Mouse (Mus musculus): Measurements from ENCODE around the gene Acp4. TPM values are rescaled to one million over a fixed set of nuclear protein-coding genes. Genes with fewer than 3 reads are reported as not detected.
A peak's percentile ranks its signal among the peaks of the same experiment; 100 is the strongest.
"Not testable (repeated sequence)": the region's sequence is repeated elsewhere in the genome, so short reads cannot be mapped to it uniquely, and the experiment has no call there.

Gene Acp4
- polyA plus RNA-seq, 1 experiment from 2014 or later, result 0.10 TPM

- Histone ChIP-seq H3K4me3 (no peak overlapping the region), H3K36me3 (no peaks in the 10 kb centered on the region), H3K4me2 (replicated peaks) (no peak overlapping the region), H3K4me1 (peaks cover 5% of the 10 kb centered on the region; the same call in 1 of the 2 replicates), H3K9ac (no peak overlapping the region), H3K9me3 (no peaks in the 10 kb centered on the region), H3K27ac (no peak overlapping the region), H3K27me3 (peaks cover 18% of the 10 kb centered on the region)
- ATAC-seq (ENCODE audit: insufficient number of reproducible peaks, insufficient read depth, low FRiP score, low TSS enrichment), result no peak
- WGBS, result 73% methylated on average over 6 of the region's 6 CpGs
These were observed 3.2 kb upstream of the Acp4 start for GRCm38 (mm10) chr7:44260410-44260809.

GRCm38 (mm10) chr7:44254930-44255329, 2.2 kb downstream of the Acp4 start:
- no peaks in the 10 kb centered on the region for H3K27me3 ChIP-seq
- H3K4me2 ChIP-seq (replicated peaks), result no peak overlapping the region
- H3K4me3 ChIP-seq, result no peak overlapping the region
- H3K4me1 ChIP-seq, result 0 out of 2 replicates have a peak, but pooled peaks cover under 1% of the 10 kb centered on the region
- WGBS, result 84% methylated on average over 6 of the region's 6 CpGs
- no peaks in the 10 kb centered on the region for H3K9me3 ChIP-seq
- peaks cover 36% of the 10 kb centered on the region for H3K36me3 ChIP-seq
- no peak overlapping the region for H3K9ac ChIP-seq
- no peak for ATAC-seq (ENCODE audit: insufficient number of reproducible peaks, insufficient read depth, low FRiP score, low TSS enrichment)
- H3K27ac ChIP-seq, result 0 out of 2 replicates have a peak overlapping the region, but pooled peaks have one; percentile 50

GRCm38 (mm10) chr7:44253023-44253616, 4.1 kb downstream of the Acp4 start:
- H3K4me2 ChIP-seq (replicated peaks), result no peak overlapping the region
- peaks cover 11% of the 10 kb centered on the region for H3K4me1 ChIP-seq
- no peaks in the 10 kb centered on the region for H3K27me3 ChIP-seq
- 64% methylated on average over 15 of the region's 15 CpGs for WGBS
- no peak overlapping the region for H3K27ac ChIP-seq
- H3K4me3 ChIP-seq, result no peak overlapping the region
- peaks cover 51% of the 10 kb centered on the region for H3K36me3 ChIP-seq
- no peak overlapping the region for H3K9ac ChIP-seq
- H3K9me3 ChIP-seq, result no peaks in the 10 kb centered on the region
- ATAC-seq (ENCODE audit: insufficient number of reproducible peaks, insufficient read depth, low FRiP score, low TSS enrichment), result no peak

GRCm38 (mm10) chr7:44250732-44251275, 6.4 kb downstream of the Acp4 start:
- not testable (repeated sequence) for H3K27me3 ChIP-seq; H3K27ac ChIP-seq; ATAC-seq (ENCODE audit: insufficient number of reproducible peaks, insufficient read depth, low FRiP score, low TSS enrichment); H3K9me3 ChIP-seq; H3K4me2 ChIP-seq (replicated peaks); H3K4me3 ChIP-seq; H3K9ac ChIP-seq
- peaks cover 16% of the 10 kb centered on the region for H3K4me1 ChIP-seq
- WGBS, result 90% methylated on average over 17 of the region's 17 CpGs
- peaks cover 55% of the 10 kb centered on the region for H3K36me3 ChIP-seq

GRCm38 (mm10) chr7:44249248-44249647, 7.9 kb downstream of the Acp4 start:
- Histone ChIP-seq H3K9ac (no peak overlapping the region), H3K4me1 (peaks cover 21% of the 10 kb centered on the region), H3K4me3 (no peak overlapping the region), H3K9me3 (no peaks in the 10 kb centered on the region), H3K4me2 (replicated peaks) (no peak overlapping the region), H3K27ac (no peak overlapping the region), H3K27me3 (no peaks in the 10 kb centered on the region), H3K36me3 (peaks cover 53% of the 10 kb centered on the region)
- WGBS, result 93% methylated on average over 4 of the region's 4 CpGs
- no peak for ATAC-seq (ENCODE audit: insufficient number of reproducible peaks, insufficient read depth, low FRiP score, low TSS enrichment)

- Histone ChIP-seq H3K27me3 (no peaks in the 10 kb centered on the region), H3K9me3 (no peaks in the 10 kb centered on the region), H3K27ac (no peak overlapping the region), H3K9ac (peak overlapping the region; percentile 83; the same call in 1 of the 2 replicates), H3K4me1 (peaks cover 21% of the 10 kb centered on the region), H3K4me2 (replicated peaks) (peak overlapping the region; percentile 76), H3K4me3 (peak overlapping the region; percentile 85), H3K36me3 (peaks cover 46% of the 10 kb centered on the region)
- 91% methylated on average over 2 of the region's 2 CpGs for WGBS
- ATAC-seq (ENCODE audit: insufficient number of reproducible peaks, insufficient read depth, low FRiP score, low TSS enrichment), result no peak
These were observed 9.2 kb downstream of the Acp4 start for GRCm38 (mm10) chr7:44247971-44248370.

- no peaks in the 10 kb centered on the region for H3K9me3 ChIP-seq
- peak overlapping the region; percentile 83 for H3K9ac ChIP-seq
- H3K4me2 ChIP-seq (replicated peaks), result peak overlapping the region; percentile 76
- ATAC-seq (ENCODE audit: insufficient number of reproducible peaks, insufficient read depth, low FRiP score, low TSS enrichment), result peak; percentile 11; the same call in 1 of the 2 replicates
- peak overlapping the region; percentile 95 for H3K27ac ChIP-seq
- H3K4me1 ChIP-seq, result peaks cover 21% of the 10 kb centered on the region
- under 1% methylated on average over 23 of the region's 23 CpGs for WGBS
- H3K27me3 ChIP-seq, result no peaks in the 10 kb centered on the region
- peak overlapping the region; percentile 85 for H3K4me3 ChIP-seq
- peaks cover 36% of the 10 kb centered on the region for H3K36me3 ChIP-seq
These were observed 10.2 kb downstream of the Acp4 start for GRCm38 (mm10) chr7:44246984-44247470.

GRCm38 (mm10) chr7:44246055-44246983, 10.9 kb downstream of the Acp4 start, which contains the start of the genes 1700028J19Rik and 2410002F23Rik:
Gene 1700028J19Rik (minus strand): TSS chr7:44246695.
Gene 2410002F23Rik (plus strand): TSS chr7:44246722.
- Histone ChIP-seq H3K27ac (peak within 1 kb of the TSS; percentile 95), H3K4me1 (peaks cover 21% of the 10 kb centered on the region), H3K9me3 (no peaks in the 10 kb centered on the region), H3K4me3 (peak within 1 kb of the TSS; percentile 85), H3K27me3 (no peaks in the 10 kb centered on the region), H3K4me2 (replicated peaks) (peak within 1 kb of the TSS; percentile 76), H3K9ac (peak within 1 kb of the TSS; percentile 83), H3K36me3 (peaks cover 32% of the 10 kb centered on the region)
- WGBS, result under 1% methylated on average over 62 of the region's 62 CpGs
- peak; percentile 74 for ATAC-seq (ENCODE audit: insufficient number of reproducible peaks, insufficient read depth, low FRiP score, low TSS enrichment)

GRCm38 (mm10) chr7:44244080-44244479, 13.1 kb downstream of the Acp4 start:
- H3K4me3 ChIP-seq, result no peak overlapping the region
- no peak overlapping the region for H3K4me2 ChIP-seq (replicated peaks)
- peaks cover 12% of the 10 kb centered on the region for H3K36me3 ChIP-seq
- no peak overlapping the region for H3K9ac ChIP-seq
- H3K4me1 ChIP-seq, result peaks cover 14% of the 10 kb centered on the region
- no peak overlapping the region for H3K27ac ChIP-seq
- no peak for ATAC-seq (ENCODE audit: insufficient number of reproducible peaks, insufficient read depth, low FRiP score, low TSS enrichment)
- no peaks in the 10 kb centered on the region for H3K27me3 ChIP-seq
- WGBS, result 53% methylated on average over 1 of the region's 1 CpGs
- H3K9me3 ChIP-seq, result no peaks in the 10 kb centered on the region

GRCm38 (mm10) chr7:44241163-44241562, 16.0 kb downstream of the Acp4 start:
- Histone ChIP-seq H3K9me3 (no peaks in the 10 kb centered on the region), H3K4me2 (replicated peaks) (no peak overlapping the region), H3K4me1 (peaks cover 5% of the 10 kb centered on the region), H3K36me3 (no peaks in the 10 kb centered on the region), H3K9ac (no peak overlapping the region), H3K4me3 (no peak overlapping the region), H3K27ac (no peak overlapping the region), H3K27me3 (no peaks in the 10 kb centered on the region)
- 61% methylated on average over 2 of the region's 2 CpGs for WGBS
- ATAC-seq (ENCODE audit: insufficient number of reproducible peaks, insufficient read depth, low FRiP score, low TSS enrichment), result no peak

GRCm38 (mm10) chr7:44240712-44241111, 16.5 kb downstream of the Acp4 start:
- H3K27ac ChIP-seq, result no peak overlapping the region
- H3K36me3 ChIP-seq, result no peaks in the 10 kb centered on the region
- H3K27me3 ChIP-seq, result no peaks in the 10 kb centered on the region
- no peaks in the 10 kb centered on the region for H3K9me3 ChIP-seq
- no peak overlapping the region for H3K9ac ChIP-seq
- H3K4me2 ChIP-seq (replicated peaks), result no peak overlapping the region
- peaks cover 5% of the 10 kb centered on the region for H3K4me1 ChIP-seq
- no peak overlapping the region for H3K4me3 ChIP-seq
- ATAC-seq (ENCODE audit: insufficient number of reproducible peaks, insufficient read depth, low FRiP score, low TSS enrichment), result no peak
- WGBS, result 60% methylated on average over 1 of the region's 1 CpGs

Data from embryonic facial prominence, embryonic 12.5 days (tissue).